Mouse (Mus musculus): ENCODE data around the gene Rpl23a. TPM values are rescaled to one million over a fixed set of nuclear protein-coding genes. Genes with fewer than 3 reads are reported as not detected.
"Not testable (repeated sequence)": the region's sequence is repeated elsewhere in the genome, so short reads cannot be mapped to it uniquely, and the experiment has no call there.

Gene Rpl23a
- polyA plus RNA-seq, 1 experiment, result 125 TPM

GRCm38 (mm10) chr11:78137584-78137983 lies 45.8 kb downstream of the Rpl23a start:
- no peak for TF ChIP-seq POLR2A (IDR thresholded peaks at IDR 0.05; ENCODE audit: control insufficient read depth, low read depth, low read length)
- no peak for TF ChIP-seq CTCF (IDR thresholded peaks at IDR 0.05; ENCODE audit: control insufficient read depth, insufficient read depth, insufficient replicate concordance, low read depth, low read length)
- Histone ChIP-seq H3K27me3 (ENCODE audit: control insufficient read depth, insufficient read depth, low read length) (no peaks in the 10 kb centered on the region), H3K36me3 (ENCODE audit: control insufficient read depth, insufficient read depth, low read length) (no peaks in the 10 kb centered on the region), H3K4me1 (ENCODE audit: control insufficient read depth, insufficient read depth, low read length) (no peaks in the 10 kb centered on the region; the same call in 1 of the 2 replicates), H3K27ac (ENCODE audit: control insufficient read depth, insufficient read depth, low read depth, low read length) (no peak overlapping the region; the same call in 1 of the 2 replicates), H3K4me3 (ENCODE audit: control insufficient read depth, low read depth, low read length) (no peak overlapping the region)

- Histone ChIP-seq H3K27ac (ENCODE audit: control insufficient read depth, insufficient read depth, low read depth, low read length) (no peak overlapping the region), H3K36me3 (ENCODE audit: control insufficient read depth, insufficient read depth, low read length) (no peaks in the 10 kb centered on the region), H3K27me3 (ENCODE audit: control insufficient read depth, insufficient read depth, low read length) (no peaks in the 10 kb centered on the region), H3K4me3 (ENCODE audit: control insufficient read depth, low read depth, low read length) (no peak overlapping the region), H3K4me1 (ENCODE audit: control insufficient read depth, insufficient read depth, low read length) (no peaks in the 10 kb centered on the region; the same call in 1 of the 2 replicates)
- no peak for TF ChIP-seq POLR2A (IDR thresholded peaks at IDR 0.05; ENCODE audit: control insufficient read depth, low read depth, low read length)
- TF ChIP-seq CTCF (IDR thresholded peaks at IDR 0.05; ENCODE audit: control insufficient read depth, insufficient read depth, insufficient replicate concordance, low read depth, low read length), result no peak
These were observed 47.3 kb downstream of the Rpl23a start for GRCm38 (mm10) chr11:78136132-78136531.

DNA sequence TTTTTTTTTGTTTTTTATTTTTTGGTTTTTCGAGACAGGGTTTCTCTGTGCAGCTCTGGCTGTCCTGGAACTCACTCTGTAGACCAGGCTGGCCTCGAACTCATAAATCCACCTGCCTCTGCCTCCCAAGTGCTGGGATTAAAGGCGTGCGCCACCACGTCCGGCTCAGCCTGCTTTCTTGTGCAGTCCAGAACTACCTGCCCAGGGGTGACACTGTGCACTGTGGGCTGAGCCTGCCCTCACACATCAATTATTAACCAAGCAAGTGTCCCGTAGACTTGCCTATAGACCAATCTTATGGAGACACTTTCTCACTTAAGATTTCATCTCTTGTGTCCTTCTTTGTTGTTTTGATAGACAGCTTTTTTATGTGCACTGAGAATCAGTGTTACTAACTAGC lies 48.1 kb downstream of the Rpl23a start:
- not testable (repeated sequence) for H3K4me1 ChIP-seq (ENCODE audit: control insufficient read depth, insufficient read depth, low read length); H3K27me3 ChIP-seq (ENCODE audit: control insufficient read depth, insufficient read depth, low read length); H3K27ac ChIP-seq (ENCODE audit: control insufficient read depth, insufficient read depth, low read depth, low read length); H3K36me3 ChIP-seq (ENCODE audit: control insufficient read depth, insufficient read depth, low read length); H3K4me3 ChIP-seq (ENCODE audit: control insufficient read depth, low read depth, low read length)

DNA sequence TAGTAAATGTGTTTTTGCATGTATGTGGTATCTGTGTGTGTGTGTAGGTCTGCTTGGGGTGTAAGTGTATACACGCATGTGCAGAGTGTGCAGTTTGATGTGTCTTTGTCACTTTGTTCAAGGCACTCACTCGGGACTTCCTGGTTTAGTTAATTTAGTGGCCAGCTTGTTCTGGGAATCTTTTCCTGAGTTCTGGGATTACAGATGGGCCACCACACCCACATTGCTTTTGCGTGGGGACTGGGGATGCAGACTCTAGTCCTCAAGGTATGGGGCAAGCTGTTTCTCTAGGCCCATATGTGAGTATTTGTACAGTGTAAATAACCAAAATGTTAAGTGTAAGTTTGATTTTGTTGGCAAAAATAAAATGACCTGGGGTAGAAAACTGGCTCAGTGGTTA lies 49.0 kb downstream of the Rpl23a start:
- Histone ChIP-seq H3K4me1 (ENCODE audit: control insufficient read depth, insufficient read depth, low read length) (no peaks in the 10 kb centered on the region; the same call in 1 of the 2 replicates), H3K4me3 (ENCODE audit: control insufficient read depth, low read depth, low read length) (no peak overlapping the region), H3K27ac (ENCODE audit: control insufficient read depth, insufficient read depth, low read depth, low read length) (no peak overlapping the region), H3K27me3 (ENCODE audit: control insufficient read depth, insufficient read depth, low read length) (no peaks in the 10 kb centered on the region), H3K36me3 (ENCODE audit: control insufficient read depth, insufficient read depth, low read length) (no peaks in the 10 kb centered on the region)
- TF ChIP-seq POLR2A (IDR thresholded peaks at IDR 0.05; ENCODE audit: control insufficient read depth, low read depth, low read length), result no peak
- TF ChIP-seq CTCF (IDR thresholded peaks at IDR 0.05; ENCODE audit: control insufficient read depth, insufficient read depth, insufficient replicate concordance, low read depth, low read length), result no peak

GRCm38 (mm10) chr11:78133915-78134314 lies 49.5 kb downstream of the Rpl23a start:
- Histone ChIP-seq H3K27me3 (ENCODE audit: control insufficient read depth, insufficient read depth, low read length) (no peaks in the 10 kb centered on the region), H3K4me1 (ENCODE audit: control insufficient read depth, insufficient read depth, low read length) (no peaks in the 10 kb centered on the region; the same call in 1 of the 2 replicates), H3K36me3 (ENCODE audit: control insufficient read depth, insufficient read depth, low read length) (no peaks in the 10 kb centered on the region), H3K4me3 (ENCODE audit: control insufficient read depth, low read depth, low read length) (no peak overlapping the region), H3K27ac (ENCODE audit: control insufficient read depth, insufficient read depth, low read depth, low read length) (no peak overlapping the region)
- TF ChIP-seq CTCF (IDR thresholded peaks at IDR 0.05; ENCODE audit: control insufficient read depth, insufficient read depth, insufficient replicate concordance, low read depth, low read length) (no peak), POLR2A (IDR thresholded peaks at IDR 0.05; ENCODE audit: control insufficient read depth, low read depth, low read length) (no peak)

Other genes starting within 250 kb of the Rpl23a start
- 24.6 and 26.7 TPM in 2 replicates for gene Phf12, start 200.8 kb downstream of the Rpl23a start, polyA plus RNA-seq (2012; rRNA removed)
- 4.9 and 5.1 TPM in 2 replicates for gene Dhrs13, start 151.3 kb downstream of the Rpl23a start, polyA plus RNA-seq (2012; rRNA removed)
- gene Flot2, start 145.7 kb downstream of the Rpl23a start, polyA plus RNA-seq (2012; rRNA removed), result 35.3 and 36.6 TPM in 2 replicates
- 17.4 and 18.2 TPM in 2 replicates for gene Eral1, start 103.2 kb downstream of the Rpl23a start, polyA plus RNA-seq (2012; rRNA removed)
- 11.5 and 11.7 TPM in 2 replicates for gene Fam222b, start 88.9 kb downstream of the Rpl23a start, polyA plus RNA-seq (2012; rRNA removed)
- 9.5 and 12.5 TPM in 2 replicates for gene Traf4, start 18.0 kb downstream of the Rpl23a start, polyA plus RNA-seq (2012; rRNA removed)
- gene Nek8, start 6.9 kb downstream of the Rpl23a start, polyA plus RNA-seq (2012; rRNA removed), result 22.2 and 22.3 TPM in 2 replicates
- gene Tlcd1, start 6.9 kb downstream of the Rpl23a start, polyA plus RNA-seq (2012; rRNA removed), result 65.1 and 73.7 TPM in 2 replicates
- gene Rab34, start 4.8 kb upstream of the Rpl23a start, polyA plus RNA-seq (2012; rRNA removed), result 10.4 and 13.2 TPM in 2 replicates
- gene Proca1, start 9.8 kb upstream of the Rpl23a start, polyA plus RNA-seq (2012; rRNA removed), result 175 and 191 TPM in 2 replicates
- 34.2 and 35.3 TPM in 2 replicates for gene Sdf2, start 62.2 kb upstream of the Rpl23a start, polyA plus RNA-seq (2012; rRNA removed)
- 20.1 and 22.2 TPM in 2 replicates for gene Supt6, start 62.4 kb upstream of the Rpl23a start, polyA plus RNA-seq (2012; rRNA removed)
- 125 and 133 TPM in 2 replicates for gene 2610507B11Rik, start 78.2 kb upstream of the Rpl23a start, polyA plus RNA-seq (2012; rRNA removed)
- gene BC030499, start 107.3 kb upstream of the Rpl23a start, polyA plus RNA-seq (2012; rRNA removed), result 0.22 and 0.28 TPM in 2 replicates
- gene Spag5, start 117.9 kb upstream of the Rpl23a start, polyA plus RNA-seq (2012; rRNA removed), result 54.3 and 56.0 TPM in 2 replicates
- 5.8 and 7.4 TPM in 2 replicates for gene Aldoc, start 139.4 kb upstream of the Rpl23a start, polyA plus RNA-seq (2012; rRNA removed)
- 57.4 and 69.7 TPM in 2 replicates for gene Pigs, start 144.8 kb upstream of the Rpl23a start, polyA plus RNA-seq (2012; rRNA removed)
- 47.2 and 66.7 TPM in 2 replicates for gene Unc119, start 159.9 kb upstream of the Rpl23a start, polyA plus RNA-seq (2012; rRNA removed)
- gene Foxn1, start 203.0 kb upstream of the Rpl23a start, polyA plus RNA-seq (2012; rRNA removed), result not detected in 2 replicates
- gene Slc13a2, start 238.6 kb upstream of the Rpl23a start, polyA plus RNA-seq (2012; rRNA removed), result 2.8 and 3.1 TPM in 2 replicates